Mouse (Mus musculus) liver, embryonic 15.5 days (tissue): ENCODE data around the gene Cyth3. TPM values are rescaled to one million over a fixed set of nuclear protein-coding genes. Genes with fewer than 3 reads are reported as not detected.
A peak's percentile ranks its signal among the peaks of the same experiment; 100 is the strongest.

Experiments used
- ATAC-seq: fragments of 200-750 bp; cut with Nextera tagmentation; 2 replicates; pipeline ENCODE4 v1.8.0; 2017; ENCODE audit warnings: moderate number of reproducible peaks, mild to moderate bottlenecking, moderate library complexity; ENCODE audit not compliant: insufficient read depth
- H3K27ac ChIP-seq: fragments of 300-500 bp; sonication (generic); replicated peaks from 2 replicates; pipeline ENCODE4 v1.5.1; 2015; ENCODE audit warnings: mild to moderate bottlenecking, inconsistent platforms
- H3K27me3 ChIP-seq: fragments of 300-500 bp; sonication (generic); 2 replicates; pipeline ENCODE4 v1.6.1; 2015; ENCODE audit warnings: mild to moderate bottlenecking, inconsistent platforms
- H3K36me3 ChIP-seq: fragments of 300-500 bp; sonication (generic); replicated peaks from 2 replicates; pipeline ENCODE4 v1.6.1; 2015; ENCODE audit warnings: moderate library complexity, mild to moderate bottlenecking, inconsistent platforms
- H3K4me1 ChIP-seq: fragments of 300-500 bp; sonication (generic); replicated peaks from 2 replicates; pipeline ENCODE4 v1.6.1; 2015; ENCODE audit warnings: inconsistent platforms
- H3K4me2 ChIP-seq: fragments of 300-500 bp; sonication (generic); 2 replicates; pipeline ENCODE4 v1.6.1; 2015; ENCODE audit warnings: moderate library complexity, mild to moderate bottlenecking, inconsistent platforms
- H3K4me3 ChIP-seq: fragments of 300-500 bp; sonication (generic); replicated peaks from 2 replicates; pipeline ENCODE4 v1.5.1; 2015; ENCODE audit warnings: mild to moderate bottlenecking, inconsistent platforms
- H3K9ac ChIP-seq: fragments of 300-500 bp; sonication (generic); 2 replicates; pipeline ENCODE4 v1.6.1; 2015; ENCODE audit warnings: moderate library complexity, mild to moderate bottlenecking, inconsistent platforms
- H3K9me3 ChIP-seq: fragments of 300-500 bp; sonication (generic); replicated peaks from 2 replicates; pipeline ENCODE4 v1.6.1; 2016; ENCODE audit warnings: inconsistent platforms
- WGBS: fragments of 180-500 bp; shearing (Covaris S2); methylation state at CpG from one replicate; pipeline ENCODE4 v1.1.7; 2015; ENCODE audit warnings: mixed read lengths; ENCODE audit not compliant: insufficient replicate concordance; 5-methylcytosine and 5-hydroxymethylcytosine counted together
- polyA plus RNA-seq: library from polyadenylated mRNA; unstranded; fragments of >200 nt; fragmentation: Nextera tagmentation; extraction: Ambion mirVana; gene quantifications from 2 replicates; pipeline ENCODE4 v1.2.1, GENCODE M21; 2015

The Cyth3 gene
- polyA plus RNA-seq, 1 experiment from 2014 or later = 35.7 TPM

GRCm38 (mm10) chr5:143627507-143627906, 5.3 kb downstream of the Cyth3 start:
- 83% methylated on average over 6 of the region's 6 CpGs for WGBS
- no peak overlapping the region for H3K4me2 ChIP-seq
- ATAC-seq = no peak
- no peak overlapping the region for H3K4me3 ChIP-seq
- no peak overlapping the region for H3K9ac ChIP-seq
- no peak overlapping the region for H3K27ac ChIP-seq
- peaks cover 89% of the 10 kb centered on the region for H3K4me1 ChIP-seq
- H3K9me3 ChIP-seq = no peaks in the 10 kb centered on the region
- H3K36me3 ChIP-seq = peaks cover 15% of the 10 kb centered on the region
- no peaks in the 10 kb centered on the region for H3K27me3 ChIP-seq

- Histone ChIP-seq H3K4me3 (no peak overlapping the region), H3K27ac (peak overlapping the region; percentile 61), H3K4me1 (peaks cover 91% of the 10 kb centered on the region), H3K4me2 (no peak overlapping the region), H3K27me3 (no peaks in the 10 kb centered on the region), H3K36me3 (peaks cover 15% of the 10 kb centered on the region), H3K9me3 (no peaks in the 10 kb centered on the region), H3K9ac (no peak overlapping the region)
- WGBS = 86% methylated on average over 1 of the region's 1 CpGs
- ATAC-seq = no peak
These were observed 5.7 kb downstream of the Cyth3 start for GRCm38 (mm10) chr5:143627926-143628325.

- Histone ChIP-seq H3K9ac (no peak overlapping the region), H3K27ac (peak overlapping the region; percentile 5; the same call in 1 of the 2 replicates), H3K4me2 (no peak overlapping the region), H3K27me3 (no peaks in the 10 kb centered on the region), H3K36me3 (peaks cover 15% of the 10 kb centered on the region), H3K4me1 (peaks cover 91% of the 10 kb centered on the region), H3K4me3 (no peak overlapping the region), H3K9me3 (no peaks in the 10 kb centered on the region)
- ATAC-seq = no peak
- WGBS = 84% methylated on average over 8 of the region's 8 CpGs
These were observed 7.4 kb downstream of the Cyth3 start for GRCm38 (mm10) chr5:143629686-143630085.

GRCm38 (mm10) chr5:143630214-143630613, 8.0 kb downstream of the Cyth3 start:
- Histone ChIP-seq H3K27ac (no peak overlapping the region), H3K4me1 (peaks cover 92% of the 10 kb centered on the region), H3K9ac (no peak overlapping the region), H3K36me3 (peaks cover 15% of the 10 kb centered on the region), H3K9me3 (no peaks in the 10 kb centered on the region), H3K4me2 (no peak overlapping the region), H3K4me3 (no peak overlapping the region), H3K27me3 (no peaks in the 10 kb centered on the region)
- ATAC-seq = no peak
- 98% methylated on average over 3 of the region's 3 CpGs for WGBS

- Histone ChIP-seq H3K9ac (no peak overlapping the region), H3K27ac (0 out of 2 replicates have a peak overlapping the region, but pooled peaks have one; percentile 86), H3K4me1 (peaks cover 93% of the 10 kb centered on the region), H3K9me3 (no peaks in the 10 kb centered on the region), H3K36me3 (peaks cover 15% of the 10 kb centered on the region), H3K4me3 (no peak overlapping the region), H3K4me2 (no peak overlapping the region), H3K27me3 (no peaks in the 10 kb centered on the region)
- ATAC-seq = no peak
- WGBS = 77% methylated on average over 8 of the region's 8 CpGs
These were observed 8.5 kb downstream of the Cyth3 start for GRCm38 (mm10) chr5:143630738-143631137.

GRCm38 (mm10) chr5:143631559-143631958, 9.3 kb downstream of the Cyth3 start:
- peak overlapping the region; percentile 86 for H3K27ac ChIP-seq
- WGBS = 71% methylated on average over 8 of the region's 8 CpGs
- peak overlapping the region; percentile 63; the same call in 1 of the 2 replicates for H3K4me2 ChIP-seq
- peaks cover 15% of the 10 kb centered on the region for H3K36me3 ChIP-seq
- peaks cover 93% of the 10 kb centered on the region for H3K4me1 ChIP-seq
- peak overlapping the region; percentile 39; the same call in 1 of the 2 replicates for H3K9ac ChIP-seq
- H3K4me3 ChIP-seq = no peak overlapping the region
- H3K9me3 ChIP-seq = no peaks in the 10 kb centered on the region
- ATAC-seq = no peak
- no peaks in the 10 kb centered on the region for H3K27me3 ChIP-seq

- Histone ChIP-seq H3K27ac (peak overlapping the region; percentile 86), H3K27me3 (no peaks in the 10 kb centered on the region), H3K9me3 (no peaks in the 10 kb centered on the region), H3K4me1 (peaks cover 93% of the 10 kb centered on the region), H3K9ac (peak overlapping the region; percentile 39), H3K4me3 (peak overlapping the region; percentile 23), H3K36me3 (peaks cover 15% of the 10 kb centered on the region), H3K4me2 (peak overlapping the region; percentile 63)
- ATAC-seq = no peak
- 27% methylated on average over 9 of the region's 9 CpGs for WGBS
These were observed 10.7 kb downstream of the Cyth3 start for GRCm38 (mm10) chr5:143632674-143633557.

- WGBS = 6% methylated on average over 5 of the region's 5 CpGs
These were observed 11.3 kb downstream of the Cyth3 start for GRCm38 (mm10) chr5:143633558-143633871.

GRCm38 (mm10) chr5:143633877-143634276, 11.6 kb downstream of the Cyth3 start:
- WGBS = 43% methylated on average over 4 of the region's 4 CpGs
- ATAC-seq = peak; percentile 42; the same call in 1 of the 2 replicates
- Histone ChIP-seq H3K4me3 (peak overlapping the region; percentile 23), H3K9me3 (no peaks in the 10 kb centered on the region), H3K27ac (peak overlapping the region; percentile 86), H3K4me2 (peak overlapping the region; percentile 63), H3K36me3 (peaks cover 15% of the 10 kb centered on the region), H3K4me1 (peaks cover 93% of the 10 kb centered on the region), H3K27me3 (no peaks in the 10 kb centered on the region), H3K9ac (peak overlapping the region; percentile 45)

More at GRCm38 (mm10) chr5:143633558-143633871, 11.3 kb downstream of the Cyth3 start:
- peaks cover 93% of the 10 kb centered on the region for H3K4me1 ChIP-seq
- H3K9me3 ChIP-seq = no peaks in the 10 kb centered on the region
- no peaks in the 10 kb centered on the region for H3K27me3 ChIP-seq
- H3K36me3 ChIP-seq = peaks cover 15% of the 10 kb centered on the region
- peak overlapping the region; percentile 63 for H3K4me2 ChIP-seq
- H3K27ac ChIP-seq = peak overlapping the region; percentile 86
- ATAC-seq = peak; percentile 96
- peak overlapping the region; percentile 45 for H3K9ac ChIP-seq
- H3K4me3 ChIP-seq = peak overlapping the region; percentile 23

- Histone ChIP-seq H3K27ac (peak overlapping the region; percentile 67), H3K4me1 (peaks cover 93% of the 10 kb centered on the region), H3K9ac (0 out of 2 replicates have a peak overlapping the region, but pooled peaks have one; percentile 2), H3K4me3 (no peak overlapping the region), H3K4me2 (peak overlapping the region; percentile 48), H3K9me3 (no peaks in the 10 kb centered on the region), H3K27me3 (no peaks in the 10 kb centered on the region), H3K36me3 (peaks cover 10% of the 10 kb centered on the region)
- WGBS = 46% methylated on average over 12 of the region's 12 CpGs
- ATAC-seq = no peak
These were observed 12.4 kb downstream of the Cyth3 start for GRCm38 (mm10) chr5:143634550-143635112.

GRCm38 (mm10) chr5:143635358-143635757, 13.1 kb downstream of the Cyth3 start:
- WGBS = 68% methylated on average over 11 of the region's 11 CpGs
- H3K4me2 ChIP-seq = peak overlapping the region; percentile 48
- H3K9me3 ChIP-seq = no peaks in the 10 kb centered on the region
- no peaks in the 10 kb centered on the region for H3K27me3 ChIP-seq
- no peak overlapping the region for H3K4me3 ChIP-seq
- peak overlapping the region; percentile 67 for H3K27ac ChIP-seq
- ATAC-seq = no peak
- peaks cover 96% of the 10 kb centered on the region for H3K4me1 ChIP-seq
- H3K36me3 ChIP-seq = peaks cover 4% of the 10 kb centered on the region
- H3K9ac ChIP-seq = peak overlapping the region; percentile 28; the same call in 1 of the 2 replicates
